Mouse (Mus musculus): ENCODE results near the gene Gm17359. TPM values are rescaled to one million over a fixed set of nuclear protein-coding genes. Genes with fewer than 3 reads are reported as not detected.
"Not testable (repeated sequence)": the region's sequence is repeated elsewhere in the genome, so short reads cannot be mapped to it uniquely, and the experiment has no call there.

Gene Gm17359
- polyA plus RNA-seq, 1 experiment from 2014 or later = not detected

GRCm38 (mm10) chr3:79434436-79434835, 98.0 kb downstream of the Gm17359 start:
- no peak overlapping the region for H3K27ac ChIP-seq
- H3K4me2 ChIP-seq = no peak overlapping the region
- H3K36me3 ChIP-seq (ENCODE audit: poor library complexity, severe bottlenecking) = no peaks in the 10 kb centered on the region
- no peaks in the 10 kb centered on the region for H3K9me3 ChIP-seq (replicated peaks)
- no peaks in the 10 kb centered on the region for H3K27me3 ChIP-seq
- no peak overlapping the region for H3K9ac ChIP-seq
- WGBS = 80% methylated on average over 9 of the region's 9 CpGs
- no peaks in the 10 kb centered on the region for H3K4me1 ChIP-seq
- H3K4me3 ChIP-seq = no peak overlapping the region
- no peak for ATAC-seq

- Histone ChIP-seq H3K4me1 (no peaks in the 10 kb centered on the region), H3K4me2 (no peak overlapping the region), H3K9me3 (replicated peaks) (no peaks in the 10 kb centered on the region), H3K27ac (no peak overlapping the region), H3K9ac (no peak overlapping the region), H3K27me3 (no peaks in the 10 kb centered on the region), H3K36me3 (ENCODE audit: poor library complexity, severe bottlenecking) (no peaks in the 10 kb centered on the region), H3K4me3 (no peak overlapping the region)
- 32% methylated on average over 5 of the region's 5 CpGs for WGBS
- no peak for ATAC-seq
These were observed 98.5 kb downstream of the Gm17359 start for GRCm38 (mm10) chr3:79434985-79435384.

GRCm38 (mm10) chr3:79436186-79436585, 99.7 kb downstream of the Gm17359 start:
- H3K9me3 ChIP-seq (replicated peaks) = no peaks in the 10 kb centered on the region
- peaks cover 6% of the 10 kb centered on the region; the same call in 1 of the 2 replicates for H3K4me1 ChIP-seq
- ATAC-seq = no peak
- no peaks in the 10 kb centered on the region for H3K36me3 ChIP-seq (ENCODE audit: poor library complexity, severe bottlenecking)
- H3K27me3 ChIP-seq = no peaks in the 10 kb centered on the region
- H3K4me2 ChIP-seq = no peak overlapping the region
- WGBS = 84% methylated on average over 7 of the region's 7 CpGs
- H3K4me3 ChIP-seq = no peak overlapping the region
- no peak overlapping the region for H3K9ac ChIP-seq
- H3K27ac ChIP-seq = no peak overlapping the region

GRCm38 (mm10) chr3:79438276-79438675, 101.8 kb downstream of the Gm17359 start:
- H3K4me3 ChIP-seq = no peak overlapping the region
- WGBS = 97% methylated on average over 3 of the region's 3 CpGs
- ATAC-seq = no peak

GRCm38 (mm10) chr3:79440976-79441491, 104.6 kb downstream of the Gm17359 start:
- Histone ChIP-seq H3K4me2 (no peak overlapping the region), H3K27ac (peak overlapping the region; percentile 84), H3K9ac (no peak overlapping the region), H3K36me3 (ENCODE audit: poor library complexity, severe bottlenecking) (no peaks in the 10 kb centered on the region), H3K27me3 (no peaks in the 10 kb centered on the region), H3K4me3 (no peak overlapping the region), H3K4me1 (peaks cover 8% of the 10 kb centered on the region; the same call in 1 of the 2 replicates), H3K9me3 (replicated peaks) (peaks cover 5% of the 10 kb centered on the region; the same call in 1 of the 2 replicates)
- 67% methylated on average over 12 of the region's 12 CpGs for WGBS
- peak; percentile 93 for ATAC-seq

More at GRCm38 (mm10) chr3:79438276-79438675, 101.8 kb downstream of the Gm17359 start:
- peaks cover 8% of the 10 kb centered on the region; the same call in 1 of the 2 replicates for H3K4me1 ChIP-seq
- no peak overlapping the region for H3K9ac ChIP-seq
- H3K36me3 ChIP-seq (ENCODE audit: poor library complexity, severe bottlenecking) = no peaks in the 10 kb centered on the region
- no peak overlapping the region for H3K4me2 ChIP-seq
- no peaks in the 10 kb centered on the region for H3K27me3 ChIP-seq
- 0 out of 2 replicates have a peak, but pooled peaks cover under 1% of the 10 kb centered on the region for H3K9me3 ChIP-seq (replicated peaks)
- H3K27ac ChIP-seq = no peak overlapping the region

- Histone ChIP-seq H3K4me3 (no peak overlapping the region), H3K27ac (no peak overlapping the region), H3K27me3 (no peaks in the 10 kb centered on the region), H3K36me3 (ENCODE audit: poor library complexity, severe bottlenecking) (no peaks in the 10 kb centered on the region), H3K9ac (no peak overlapping the region), H3K9me3 (replicated peaks) (peaks cover 5% of the 10 kb centered on the region; the same call in 1 of the 2 replicates), H3K4me1 (peaks cover 8% of the 10 kb centered on the region; the same call in 1 of the 2 replicates), H3K4me2 (no peak overlapping the region)
- WGBS = 70% methylated on average over 4 of the region's 4 CpGs
- no peak for ATAC-seq
These were observed 107.4 kb downstream of the Gm17359 start for GRCm38 (mm10) chr3:79443850-79444249.

GRCm38 (mm10) chr3:79445041-79445440, 108.6 kb downstream of the Gm17359 start:
- no peak for ATAC-seq

GRCm38 (mm10) chr3:79446124-79446523, 109.7 kb downstream of the Gm17359 start:
- ATAC-seq = no peak
- Histone ChIP-seq H3K4me1 (peaks cover 2% of the 10 kb centered on the region; the same call in 1 of the 2 replicates), H3K4me2 (no peak overlapping the region), H3K9ac (no peak overlapping the region), H3K4me3 (no peak overlapping the region), H3K27me3 (no peaks in the 10 kb centered on the region), H3K36me3 (ENCODE audit: poor library complexity, severe bottlenecking) (no peaks in the 10 kb centered on the region), H3K9me3 (replicated peaks) (peaks cover 5% of the 10 kb centered on the region; the same call in 1 of the 2 replicates), H3K27ac (no peak overlapping the region)
- 89% methylated on average over 4 of the region's 4 CpGs for WGBS

More at GRCm38 (mm10) chr3:79445041-79445440, 108.6 kb downstream of the Gm17359 start:
- no peak overlapping the region for H3K4me2 ChIP-seq
- no peak overlapping the region for H3K27ac ChIP-seq
- peaks cover 8% of the 10 kb centered on the region; the same call in 1 of the 2 replicates for H3K4me1 ChIP-seq
- H3K27me3 ChIP-seq = no peaks in the 10 kb centered on the region
- no peaks in the 10 kb centered on the region for H3K36me3 ChIP-seq (ENCODE audit: poor library complexity, severe bottlenecking)
- WGBS = 82% methylated on average over 8 of the region's 8 CpGs
- peaks cover 5% of the 10 kb centered on the region; the same call in 1 of the 2 replicates for H3K9me3 ChIP-seq (replicated peaks)
- no peak overlapping the region for H3K9ac ChIP-seq
- H3K4me3 ChIP-seq = no peak overlapping the region

- not testable (repeated sequence) for H3K36me3 ChIP-seq (ENCODE audit: poor library complexity, severe bottlenecking); H3K27ac ChIP-seq; H3K4me2 ChIP-seq; H3K4me1 ChIP-seq; ATAC-seq; H3K9ac ChIP-seq; H3K9me3 ChIP-seq (replicated peaks); H3K4me3 ChIP-seq; H3K27me3 ChIP-seq
- WGBS = 77% methylated on average over 3 of the region's 3 CpGs
These were observed 110.2 kb downstream of the Gm17359 start for GRCm38 (mm10) chr3:79446648-79447047.

GRCm38 (mm10) chr3:79448421-79448820, 112.0 kb downstream of the Gm17359 start:
- Histone ChIP-seq H3K9me3 (replicated peaks) (peaks cover 3% of the 10 kb centered on the region; the same call in 1 of the 2 replicates), H3K9ac (no peak overlapping the region), H3K27me3 (no peaks in the 10 kb centered on the region), H3K4me1 (peaks cover 9% of the 10 kb centered on the region), H3K4me2 (no peak overlapping the region), H3K4me3 (no peak overlapping the region), H3K27ac (no peak overlapping the region), H3K36me3 (ENCODE audit: poor library complexity, severe bottlenecking) (no peaks in the 10 kb centered on the region)
- WGBS = 88% methylated on average over 5 of the region's 5 CpGs
- ATAC-seq = no peak

GRCm38 (mm10) chr3:79449361-79449760, 112.9 kb downstream of the Gm17359 start:
- Histone ChIP-seq H3K27ac (no peak overlapping the region), H3K4me2 (no peak overlapping the region), H3K4me3 (no peak overlapping the region), H3K9ac (no peak overlapping the region), H3K36me3 (ENCODE audit: poor library complexity, severe bottlenecking) (no peaks in the 10 kb centered on the region), H3K4me1 (peaks cover 10% of the 10 kb centered on the region), H3K27me3 (no peaks in the 10 kb centered on the region), H3K9me3 (replicated peaks) (no peaks in the 10 kb centered on the region)
- WGBS = 86% methylated on average over 7 of the region's 7 CpGs
- no peak for ATAC-seq

- H3K36me3 ChIP-seq (ENCODE audit: poor library complexity, severe bottlenecking) = peaks cover 4% of the 10 kb centered on the region
- WGBS = 28% methylated on average over 14 of the region's 14 CpGs
- peak overlapping the region; percentile 14; the same call in 1 of the 2 replicates for H3K27ac ChIP-seq
- no peaks in the 10 kb centered on the region for H3K27me3 ChIP-seq
- H3K9ac ChIP-seq = no peak overlapping the region
- peaks cover 13% of the 10 kb centered on the region for H3K4me1 ChIP-seq
- peak; percentile 60; the same call in 1 of the 2 replicates for ATAC-seq
- H3K4me2 ChIP-seq = no peak overlapping the region
- H3K9me3 ChIP-seq (replicated peaks) = no peaks in the 10 kb centered on the region
- no peak overlapping the region for H3K4me3 ChIP-seq
These were observed 116.3 kb downstream of the Gm17359 start for GRCm38 (mm10) chr3:79452696-79453263.
